Mouse (Mus musculus): ENCODE measurements around the gene Frzb.
A peak's percentile ranks its signal among the peaks of the same experiment; 100 is the strongest.

The Frzb gene

DNA sequence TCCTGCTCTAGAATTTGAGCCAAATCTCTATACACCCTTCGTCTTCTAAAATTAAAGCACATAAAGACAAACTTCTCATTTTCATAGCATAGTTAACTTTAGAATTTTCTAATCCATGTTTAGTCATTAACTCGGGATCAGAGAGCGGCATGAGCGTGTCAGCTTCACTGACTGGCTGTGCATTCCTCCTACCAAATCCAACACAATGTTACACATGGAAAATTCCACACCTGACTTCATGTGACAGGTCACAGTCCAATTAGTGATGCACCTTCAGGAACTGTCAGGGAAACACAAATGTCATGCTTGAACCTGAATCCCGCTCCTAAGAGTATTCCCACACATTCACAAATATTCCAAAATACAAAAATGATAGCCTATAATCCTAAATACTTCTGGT is 24.3 kb downstream of the Frzb start:
- DNase-seq: no peak

DNA sequence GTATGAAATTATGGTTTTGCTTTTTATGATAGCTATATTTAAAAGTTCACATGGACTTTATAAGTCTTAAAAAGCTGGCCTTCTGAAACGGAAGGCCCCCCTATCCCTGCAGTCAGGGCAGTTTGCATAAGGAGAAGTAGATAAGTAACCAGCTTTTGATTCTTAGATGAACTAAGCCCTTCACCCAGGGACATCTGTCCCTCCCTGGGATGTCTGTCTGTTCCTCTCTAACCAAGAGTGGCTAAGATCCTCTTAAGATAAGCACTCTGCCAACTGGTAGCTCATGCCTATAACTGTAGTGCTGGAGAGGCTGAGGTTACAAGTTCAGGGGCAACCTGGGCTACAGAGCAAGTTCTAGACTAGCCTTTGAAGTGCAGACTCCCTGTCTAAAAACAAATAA is 25.4 kb downstream of the Frzb start:
- no peak for DNase-seq

DNA sequence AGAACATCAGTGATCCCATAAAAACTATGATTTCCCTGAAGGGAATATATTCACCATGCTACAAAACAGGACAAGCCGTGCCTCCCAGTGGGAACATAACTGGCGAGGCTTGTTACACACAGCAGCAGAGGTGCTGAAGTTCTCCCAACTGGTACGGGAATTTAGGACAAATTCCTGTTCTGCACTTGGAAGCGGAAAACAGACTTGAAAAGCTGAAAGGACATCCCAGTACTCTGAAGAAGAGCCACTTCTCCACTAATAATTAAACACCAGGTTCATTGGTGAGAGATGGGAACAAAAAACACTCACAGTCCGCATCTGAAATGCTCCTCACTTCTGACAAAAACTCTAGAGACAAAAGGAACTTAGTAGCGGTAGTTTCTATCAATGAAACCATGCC is 31.1 kb downstream of the Frzb start:
- no peak for DNase-seq

DNA sequence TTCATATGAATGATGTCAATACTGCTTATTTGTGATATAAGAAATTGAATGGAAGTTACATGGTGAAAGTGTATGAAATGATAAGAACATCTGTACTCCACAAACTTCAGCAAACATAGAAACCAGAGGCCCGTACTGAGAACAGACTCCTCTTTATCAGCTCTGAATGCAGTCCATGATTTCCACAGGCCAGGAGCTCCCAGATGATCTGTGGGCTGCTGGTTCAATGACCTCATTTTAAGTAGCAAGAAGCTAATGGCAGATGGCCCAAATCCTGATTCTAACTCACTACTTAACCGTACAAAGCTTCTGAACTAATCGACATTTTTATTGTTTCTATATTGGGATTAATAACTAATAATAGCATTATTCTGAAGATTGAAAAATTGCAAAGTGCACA is 33.0 kb downstream of the Frzb start:
- no peak for DNase-seq

DNA sequence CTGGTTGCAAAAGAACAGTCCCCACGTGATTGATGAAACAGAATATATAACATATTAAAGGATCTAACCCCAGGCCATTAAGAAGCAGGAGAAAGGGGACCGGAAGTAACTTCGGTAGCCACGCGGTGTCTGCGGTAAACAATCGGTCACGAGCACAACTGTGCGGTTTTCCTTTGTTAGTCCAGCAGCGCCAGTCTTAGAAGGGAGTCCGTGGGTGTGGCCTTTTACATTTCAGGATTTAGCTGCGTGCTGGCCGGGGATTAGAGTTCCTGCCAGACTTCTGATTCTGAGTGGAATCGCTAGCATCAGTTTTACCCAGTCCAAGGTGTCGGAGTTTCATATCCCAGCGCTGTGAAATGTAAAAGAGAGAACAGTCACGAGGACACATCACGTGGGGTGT is 34.3 kb downstream of the Frzb start:
- no peak for DNase-seq

DNA sequence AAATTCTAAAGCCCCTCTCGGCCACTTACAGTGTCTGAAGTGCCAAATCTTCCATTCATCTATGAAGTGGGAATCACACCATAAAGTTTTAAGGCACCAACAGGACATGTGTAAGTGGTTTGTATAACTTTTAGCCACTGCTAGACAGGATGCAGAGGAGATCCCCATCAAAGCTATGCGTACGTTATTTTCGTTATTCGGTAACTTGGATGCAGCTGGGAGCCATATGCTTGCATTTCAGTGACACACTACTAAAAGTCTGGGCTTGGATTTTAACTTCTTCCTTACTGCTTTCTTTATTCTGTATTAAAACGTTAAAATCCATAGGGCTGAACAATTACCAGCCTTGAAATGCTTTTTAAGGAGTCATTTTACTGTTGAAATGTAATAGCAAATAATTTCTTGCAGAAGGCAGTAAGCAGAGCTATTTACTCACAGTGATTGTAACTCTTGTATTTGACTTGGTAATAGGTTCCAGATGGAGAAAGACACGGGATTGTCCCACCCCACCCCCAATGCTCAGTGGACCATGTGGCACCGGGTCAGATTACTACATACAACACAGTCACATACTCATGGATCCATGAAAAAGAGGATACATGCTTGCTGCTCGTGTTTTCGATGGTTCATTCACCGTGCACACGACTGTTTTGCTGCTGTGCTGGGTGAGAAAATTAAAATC is 37.4 kb downstream of the Frzb start:
- DNase-seq: no peak

DNA sequence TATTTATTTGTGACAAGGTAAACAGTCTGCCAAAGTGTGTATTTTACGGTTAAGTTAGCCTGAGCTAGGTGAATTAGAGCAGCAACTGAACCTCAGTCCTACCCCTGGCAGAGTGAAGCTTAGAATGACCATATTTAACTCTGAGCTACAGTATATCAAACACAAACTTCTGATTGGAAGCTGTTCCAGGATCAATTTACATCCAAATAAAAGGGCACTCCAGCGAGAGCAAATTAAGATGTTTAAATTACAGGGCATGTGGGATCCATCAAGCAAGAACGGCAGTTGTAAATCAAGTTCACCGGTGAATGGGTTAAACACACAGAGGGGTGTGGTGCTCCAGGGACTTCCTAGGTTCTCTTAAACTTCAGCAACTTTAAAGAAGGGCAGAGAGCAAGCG is 42.7 kb downstream of the Frzb start:
- no peak for DNase-seq

DNA sequence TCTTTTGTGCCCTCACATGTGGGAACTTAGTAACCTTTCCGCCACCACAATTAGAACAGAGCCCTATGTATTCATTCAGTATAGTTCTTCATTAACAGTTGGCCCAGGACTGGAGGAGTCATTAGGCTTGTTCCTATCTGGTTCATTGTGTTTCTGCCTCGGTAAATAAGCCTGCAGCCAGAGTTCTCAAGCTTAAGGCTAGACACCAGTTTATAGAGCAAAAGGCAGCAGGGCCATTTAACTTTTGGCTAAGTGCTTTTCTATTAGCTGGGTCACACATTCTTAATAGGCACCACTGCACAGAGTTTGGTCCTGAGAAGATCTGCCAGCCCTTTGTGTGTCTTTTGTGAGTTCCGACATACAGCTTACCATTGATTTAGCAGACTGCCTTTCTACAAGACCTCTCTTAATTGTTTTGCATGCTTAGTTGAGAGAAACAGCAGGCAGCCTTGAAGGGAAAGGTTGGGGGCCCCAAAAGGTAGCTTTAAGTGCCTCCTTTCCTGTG is 48.8 kb downstream of the Frzb start:
- no peak for DNase-seq

DNA sequence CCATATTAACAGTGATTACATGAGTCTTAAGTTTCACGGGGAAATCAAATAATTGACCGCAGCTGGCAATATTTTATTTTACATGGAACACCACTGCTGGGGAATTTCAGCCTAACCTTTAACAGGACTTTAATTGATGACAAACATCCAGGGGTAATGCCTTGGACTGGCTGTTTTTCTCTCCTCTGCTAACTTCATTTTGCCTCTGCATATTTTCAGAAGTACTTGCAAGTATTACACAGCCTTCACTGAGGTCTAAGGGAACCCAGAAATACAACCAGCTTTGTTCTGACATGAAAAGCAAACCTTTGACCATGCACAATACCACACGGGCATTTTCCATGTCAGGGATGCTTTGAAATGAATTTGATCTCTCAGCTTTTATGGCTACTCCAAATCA is 50.6 kb downstream of the Frzb start:
- no peak for DNase-seq

DNA sequence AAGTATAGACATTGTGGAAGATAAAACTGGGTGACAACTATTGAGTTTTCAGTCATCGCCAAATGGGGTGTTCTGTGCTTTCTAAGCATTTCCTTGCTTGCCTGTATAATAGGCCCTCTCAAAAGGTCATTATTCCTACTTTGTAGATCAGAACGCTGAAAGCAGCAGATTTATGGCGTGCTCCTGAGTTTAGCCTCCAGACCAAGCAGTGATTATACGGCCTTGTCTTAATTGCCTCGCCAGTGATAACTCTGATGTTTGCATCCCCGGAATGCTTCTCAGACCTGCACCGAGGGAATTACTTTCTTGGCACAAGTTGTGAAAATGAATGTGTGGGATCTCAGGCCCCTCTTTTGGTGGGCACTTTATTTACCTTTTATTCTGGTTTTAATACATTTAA is 51.4 kb downstream of the Frzb start:
- no peak for DNase-seq

DNA sequence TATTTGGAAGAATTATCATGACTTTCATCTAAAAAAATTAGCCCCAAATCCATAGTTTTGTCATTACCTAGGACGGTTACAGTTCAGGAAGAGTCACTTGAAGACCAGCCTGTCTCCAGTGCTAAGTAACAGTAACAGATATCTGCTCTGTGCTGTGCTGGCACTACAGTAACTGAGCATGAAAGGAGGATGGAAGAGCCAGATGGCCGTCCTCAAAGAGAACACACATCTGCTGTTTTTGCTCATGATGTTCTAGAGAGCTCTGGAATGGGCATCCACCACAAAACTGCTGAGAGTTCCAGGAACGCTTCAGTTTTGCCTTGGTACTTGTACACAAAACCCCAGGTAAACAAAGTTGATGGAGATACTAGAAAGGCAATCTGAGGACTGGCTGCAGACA is 59.1 kb downstream of the Frzb start:
- peak; percentile 84 for DNase-seq

DNA sequence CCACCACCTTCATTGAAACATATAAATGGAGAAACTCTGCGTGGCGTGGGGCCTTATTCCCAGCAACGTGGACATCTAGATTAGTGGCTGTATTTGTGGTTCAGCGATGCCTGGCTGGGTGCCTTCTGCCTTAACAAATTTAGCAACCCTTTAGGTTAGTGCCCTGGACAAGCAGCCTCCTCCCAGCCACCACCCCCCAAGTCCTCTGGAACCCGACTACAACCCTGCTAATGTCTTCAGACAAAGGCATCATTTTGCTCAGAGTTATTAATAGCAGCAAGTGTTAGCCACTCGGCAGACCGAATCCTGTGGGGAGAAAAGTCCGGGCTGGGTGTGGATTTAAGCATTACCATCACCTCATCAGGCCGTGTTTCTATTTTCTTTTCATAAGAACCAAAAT is 59.8 kb downstream of the Frzb start:
- DNase-seq: no peak

DNA sequence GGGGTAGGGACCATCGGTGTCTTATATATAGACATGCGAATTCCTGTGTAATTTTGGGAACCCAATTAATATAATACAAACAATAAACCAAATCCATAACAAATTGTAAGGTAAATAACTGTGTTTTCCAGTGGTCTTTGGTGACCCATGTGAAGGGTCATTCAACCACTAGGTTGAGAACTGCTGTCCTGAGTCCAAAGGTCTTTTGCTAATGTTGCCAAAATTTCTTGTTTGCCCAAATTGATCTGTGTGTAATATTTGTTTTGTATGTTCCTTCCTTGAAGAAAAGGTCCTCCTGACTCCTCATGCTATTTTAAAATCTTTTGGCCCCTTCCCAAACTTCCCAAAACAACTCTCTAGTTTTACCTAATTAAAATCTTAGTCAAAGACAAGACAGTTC is 61.2 kb downstream of the Frzb start:
- DNase-seq: no peak

DNA sequence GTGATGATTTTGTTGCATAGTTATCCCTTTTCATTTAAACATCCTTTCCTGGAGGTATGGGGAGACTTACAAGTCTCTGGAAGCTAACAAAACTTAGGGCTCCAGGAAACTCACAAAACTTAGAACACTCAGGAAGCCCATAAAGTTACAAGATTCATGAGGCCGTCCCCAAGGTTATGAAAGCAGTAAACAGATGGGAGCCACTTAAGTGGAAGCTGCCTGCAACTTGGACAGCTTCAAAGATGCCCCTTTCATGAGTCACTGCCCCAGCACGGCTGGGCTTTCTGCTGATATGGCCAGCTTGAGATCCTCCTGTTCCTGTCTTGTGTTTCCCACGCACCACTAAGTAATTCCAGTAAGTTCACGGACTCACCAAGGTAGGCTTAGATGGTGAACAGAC is 63.0 kb downstream of the Frzb start:
- no peak for DNase-seq

DNA sequence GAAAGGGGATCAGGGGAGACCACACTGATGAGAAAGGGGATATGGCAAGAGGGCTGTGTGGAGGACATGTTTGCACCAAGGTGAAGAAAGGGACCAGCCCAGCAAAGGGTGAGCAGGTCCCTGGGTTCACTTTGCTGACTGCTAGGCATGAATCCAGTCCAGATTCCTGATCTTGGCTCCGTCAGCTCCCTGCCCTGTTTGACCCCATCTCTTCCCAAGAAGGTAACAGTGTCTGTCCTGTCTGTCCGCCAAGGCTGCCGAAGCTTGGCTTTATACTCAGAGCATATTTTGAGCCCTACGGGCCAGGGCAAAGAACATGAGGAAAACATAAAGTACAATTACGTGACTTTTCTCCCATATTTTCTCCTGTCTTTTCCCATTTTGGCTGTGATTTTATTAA is 67.6 kb downstream of the Frzb start:
- DNase-seq: no peak

DNA sequence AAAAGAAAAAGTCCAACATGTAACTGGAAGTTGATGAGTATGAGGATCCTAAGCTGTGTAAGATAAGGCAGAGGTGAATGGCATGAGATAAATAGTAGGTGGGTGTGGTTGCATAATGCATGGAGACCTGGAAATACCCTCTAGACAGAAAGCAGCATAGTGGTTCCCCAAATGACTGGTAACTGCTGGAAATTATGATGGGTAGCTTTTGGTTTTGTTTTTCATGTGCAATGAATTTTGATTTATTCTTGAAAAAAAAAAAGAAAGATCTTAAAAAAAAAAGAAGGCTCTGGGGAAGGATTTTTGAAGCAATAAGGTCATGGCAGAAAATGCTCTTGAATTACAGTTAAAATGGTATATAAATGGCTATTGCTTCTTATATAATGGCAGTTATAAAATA is 72.5 kb downstream of the Frzb start:
- no peak for DNase-seq

DNA sequence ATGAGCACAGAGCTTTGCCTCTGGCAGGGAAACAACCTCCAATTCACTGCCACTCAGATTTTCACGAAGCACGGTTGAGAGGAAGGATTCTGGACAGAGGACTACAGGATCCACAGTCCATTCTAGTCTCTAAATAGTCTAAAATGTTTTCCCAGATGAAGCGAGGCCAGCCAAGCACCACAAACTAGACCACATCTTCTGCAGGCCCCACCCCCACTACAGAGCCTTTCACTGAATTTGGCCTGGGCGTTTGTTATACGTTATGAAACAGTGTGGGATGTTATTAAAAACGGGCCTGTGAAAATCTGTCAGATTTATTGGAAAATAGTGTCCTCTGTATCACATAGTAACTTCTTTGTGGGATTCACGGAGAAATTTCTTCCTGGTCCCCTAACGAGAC is 76.0 kb downstream of the Frzb start:
- no peak for DNase-seq

Measured in layer of hippocampus, adult 9-11 months (tissue).